Mouse (Mus musculus) Muller cell, postnatal 12 days (primary cell): ENCODE measurements around the gene Slc8a3.
A peak's percentile ranks its signal among the peaks of the same experiment; 100 is the strongest.
"Not testable (repeated sequence)": the region's sequence is repeated elsewhere in the genome, so short reads cannot be mapped to it uniquely, and the experiment has no call there.

ENCODE experiments used
- DNase-seq: peaks from one replicate; pipeline ENCODE4 v3.0.0-alpha.2; 2015; ENCODE audit errors: inconsistent ontology term

Slc8a3 gene

GRCm38 (mm10) chr12:81332875-81333421 lies at the start of gene Slc8a3:
TSS of gene Slc8a3 (minus strand) at chr12:81333180.
- peak; percentile 57 for DNase-seq

GRCm38 (mm10) chr12:81379364-81379763 lies 46.4 kb upstream of the Slc8a3 start, which contains the start of gene Gm4787:
TSS of gene Gm4787 (minus strand) at chr12:81379464.
- not testable (repeated sequence) for DNase-seq

- DNase-seq, result no peak
Measured at GRCm38 (mm10) chr12:81333841-81334240, 861 bp upstream of the Slc8a3 start.

- peak; percentile 30 for DNase-seq
Measured at GRCm38 (mm10) chr12:81331937-81332874, 774 bp downstream of the Slc8a3 start.

- no peak for DNase-seq
Measured at GRCm38 (mm10) chr12:81331046-81331638, 1.8 kb downstream of the Slc8a3 start.

DNA sequence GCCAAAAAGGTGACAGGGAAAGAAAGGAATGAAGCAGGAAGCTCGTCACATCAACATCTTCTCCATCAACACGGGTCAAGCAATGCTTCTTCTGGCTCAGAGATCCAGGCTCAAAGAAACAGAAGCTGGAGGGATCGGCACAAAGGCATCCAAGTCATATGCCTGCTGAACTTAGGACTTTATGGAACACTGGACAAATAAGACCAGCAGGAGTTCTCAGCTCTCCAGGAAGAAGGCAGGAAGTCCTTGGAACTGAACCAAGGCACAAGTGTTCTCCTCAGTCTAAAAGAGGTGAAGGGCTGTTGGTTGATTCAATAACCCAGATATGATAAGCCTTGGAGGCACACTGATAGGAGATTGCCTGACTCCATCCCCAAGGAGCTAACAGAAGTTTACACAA lies 8.0 kb downstream of the Slc8a3 start:
- no peak for DNase-seq

GRCm38 (mm10) chr12:81324116-81324515 lies 8.9 kb downstream of the Slc8a3 start:
- DNase-seq, result no peak

DNA sequence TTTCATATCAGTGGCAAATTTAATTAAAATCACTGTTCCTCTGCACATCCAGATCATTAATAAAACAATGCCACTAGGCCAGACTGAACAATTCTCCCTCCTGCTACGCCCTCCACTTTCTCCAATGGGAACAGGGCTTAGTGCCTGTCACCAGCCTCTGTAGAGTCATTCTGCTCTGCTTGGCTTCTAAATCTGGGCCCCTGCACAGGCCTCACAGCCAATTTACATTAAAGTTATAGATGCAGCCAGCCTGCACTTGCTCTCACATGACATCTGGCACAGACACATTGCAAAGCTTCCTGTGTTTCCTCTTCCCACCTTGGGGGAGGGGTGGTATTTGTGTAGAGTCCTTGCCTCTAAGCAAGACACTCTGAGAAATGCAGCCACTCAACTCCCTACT lies 12.0 kb downstream of the Slc8a3 start:
- no peak for DNase-seq

- peak; percentile 11 for DNase-seq
Measured at GRCm38 (mm10) chr12:81317811-81318210, 15.2 kb downstream of the Slc8a3 start.

DNA sequence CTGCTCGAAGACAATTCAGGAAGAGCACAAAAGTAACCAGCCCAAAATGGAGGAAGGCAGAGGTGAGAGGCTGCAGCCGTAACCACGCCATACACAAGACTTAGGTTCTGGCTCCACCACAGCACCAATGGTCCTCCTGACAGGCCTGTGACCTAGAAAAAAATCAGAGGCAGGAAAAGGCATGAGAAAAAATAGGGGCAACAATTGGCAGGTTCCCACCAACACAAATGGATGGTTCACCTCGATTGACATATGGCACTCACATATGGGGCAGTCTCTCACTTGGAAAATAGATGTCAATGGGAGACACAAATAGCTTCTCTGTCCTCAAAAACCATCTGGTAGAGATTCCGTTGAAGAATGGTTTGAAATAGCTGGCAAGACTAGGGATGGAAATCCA lies 17.0 kb downstream of the Slc8a3 start:
- DNase-seq, result no peak

DNA sequence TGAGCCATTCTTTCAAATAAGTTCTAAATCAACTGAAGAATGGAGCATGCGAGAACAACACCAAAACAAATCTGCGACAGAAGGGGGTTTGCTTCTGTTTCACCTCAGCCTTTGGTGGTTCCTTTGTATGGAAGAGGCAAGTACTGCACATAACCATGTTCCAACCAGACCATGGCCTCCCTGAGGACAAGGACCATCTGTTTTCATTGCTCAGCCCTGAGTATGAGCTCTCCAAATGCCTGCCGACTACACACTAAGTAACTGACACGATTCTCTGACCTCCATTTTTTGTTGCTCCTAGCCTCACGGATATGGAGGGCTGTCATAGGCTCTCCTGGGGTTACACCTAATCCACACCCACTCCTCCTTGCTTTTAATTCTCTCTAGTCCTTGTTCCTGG lies 29.4 kb downstream of the Slc8a3 start:
- DNase-seq, result no peak

- no peak for DNase-seq
Measured at GRCm38 (mm10) chr12:81294613-81295012, 38.4 kb downstream of the Slc8a3 start.

DNA sequence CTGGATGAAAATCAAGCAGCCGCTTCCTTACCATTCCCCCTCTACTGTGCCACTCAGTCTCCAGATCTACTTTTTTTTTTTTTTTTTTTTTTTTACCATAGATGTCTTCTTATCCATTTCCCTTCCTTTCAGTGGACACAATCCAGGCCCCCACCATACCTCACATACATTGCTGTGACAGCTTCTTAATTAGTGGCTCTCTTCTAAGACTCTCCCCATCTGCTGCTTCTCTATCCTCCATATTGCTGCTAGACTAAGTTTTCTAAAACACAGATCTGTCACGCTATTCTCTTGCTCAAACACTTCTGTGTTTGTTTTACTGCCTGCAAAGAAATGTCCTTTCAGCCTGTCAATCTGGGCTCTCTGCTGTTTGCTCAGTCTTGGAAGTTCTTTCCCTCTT lies 54.9 kb downstream of the Slc8a3 start:
- no peak for DNase-seq

GRCm38 (mm10) chr12:81274616-81275015 lies 58.4 kb downstream of the Slc8a3 start:
- peak; percentile 55 for DNase-seq

- no peak for DNase-seq
Measured at GRCm38 (mm10) chr12:81273333-81273732, 59.6 kb downstream of the Slc8a3 start.

- no peak for DNase-seq
Measured at GRCm38 (mm10) chr12:81269246-81269645, 63.7 kb downstream of the Slc8a3 start.

- no peak for DNase-seq
Measured at GRCm38 (mm10) chr12:81262821-81263220, 70.2 kb downstream of the Slc8a3 start.

GRCm38 (mm10) chr12:81258215-81258614 lies 74.8 kb downstream of the Slc8a3 start:
- DNase-seq, result no peak

GRCm38 (mm10) chr12:81245411-81245810 lies 87.6 kb downstream of the Slc8a3 start:
- no peak for DNase-seq

DNA sequence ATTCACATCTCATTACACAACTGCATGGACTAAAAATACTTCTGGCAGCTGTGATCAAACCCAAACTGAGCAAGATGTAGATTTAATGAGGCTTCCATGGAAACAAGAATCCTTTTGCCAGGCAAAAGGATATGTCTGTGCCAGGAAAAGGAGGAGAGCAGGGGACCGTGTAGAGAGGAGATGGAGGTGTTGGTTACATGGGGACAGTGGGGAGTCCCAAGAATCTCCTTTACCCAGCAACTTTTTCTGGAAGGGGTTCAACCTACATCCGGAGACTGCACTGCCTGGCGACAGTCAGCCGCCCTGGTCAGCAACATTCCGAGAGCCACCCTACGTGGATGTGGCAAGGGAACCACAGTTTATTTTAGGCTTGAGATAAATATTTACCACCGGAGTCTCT lies 88.0 kb downstream of the Slc8a3 start:
- DNase-seq, result peak; percentile 7

DNA sequence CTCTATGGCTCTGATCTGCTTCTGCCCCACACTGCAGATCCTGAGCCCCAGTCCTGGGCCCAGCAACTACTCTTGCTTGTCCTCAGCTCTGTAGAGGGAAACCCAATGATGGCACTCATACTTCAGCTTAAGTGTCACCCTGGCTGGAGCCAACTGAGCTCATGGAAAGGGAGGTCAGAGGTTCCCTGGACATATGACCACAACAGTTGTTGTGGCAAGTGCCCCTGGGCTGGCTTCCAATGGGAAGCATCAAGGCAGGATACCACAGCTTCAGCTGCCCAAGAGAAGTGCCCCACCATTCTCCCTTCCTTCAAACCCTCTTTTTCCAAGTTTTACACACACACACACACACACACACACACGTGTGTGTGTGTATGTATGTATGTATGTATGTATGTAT lies 88.5 kb downstream of the Slc8a3 start:
- peak; percentile 20 for DNase-seq

DNA sequence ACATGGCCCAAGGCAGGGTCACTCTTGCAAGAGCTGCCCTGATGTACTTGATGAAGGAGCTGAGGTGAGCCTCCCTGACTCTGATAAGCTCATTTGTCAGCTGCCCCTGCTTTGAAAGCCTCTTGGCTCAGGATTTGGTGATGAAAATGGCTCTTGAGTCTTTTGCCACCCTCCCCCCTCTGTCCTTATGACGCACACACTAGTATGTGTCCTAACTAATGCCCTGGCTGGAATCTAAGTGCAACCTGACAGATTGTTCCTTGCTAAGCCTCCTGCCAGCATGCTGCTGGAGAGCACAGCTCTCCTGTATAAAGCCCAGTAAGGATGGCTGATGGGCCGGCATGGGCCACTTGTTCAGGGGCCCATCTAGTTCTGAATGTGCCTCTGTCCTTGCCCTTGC lies 91.3 kb downstream of the Slc8a3 start:
- DNase-seq, result no peak

DNA sequence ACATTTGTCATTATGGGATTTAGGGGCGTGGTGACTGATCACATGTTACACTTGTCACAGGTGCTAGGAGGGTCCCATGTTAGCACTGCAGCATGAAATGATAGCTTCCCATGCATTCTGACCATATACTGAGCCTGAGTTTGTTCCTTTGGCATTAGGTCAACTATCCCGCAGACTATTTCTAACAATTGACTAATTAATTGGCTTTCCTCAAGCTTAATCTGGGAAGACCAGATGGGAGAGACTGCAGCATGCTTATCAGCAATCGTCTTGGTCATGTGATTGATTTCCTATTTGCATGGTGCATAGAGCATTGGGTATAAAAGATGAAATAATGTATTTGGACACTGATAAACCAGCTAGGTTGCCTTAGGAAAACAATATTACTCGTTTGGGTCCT lies 91.9 kb downstream of the Slc8a3 start:
- DNase-seq, result no peak
